Mouse (Mus musculus) frontal cortex, adult 2 months (tissue): ENCODE results near the gene Arih2. TPM values are rescaled to one million over a fixed set of nuclear protein-coding genes. Genes with fewer than 3 reads are reported as not detected.

ENCODE experiments used
- DNase-seq, 2 experiments: peaks; one replicate each; pipeline ENCODE4 v3.0.0; 2022; ENCODE audit warnings: low spot score in 1 of 2; ENCODE audit errors: extremely low spot score in 1 of 2
- polyA plus RNA-seq: library from polyadenylated mRNA; depleted of rRNA; stranded (reverse); fragments of >200 nt; gene quantifications from 2 replicates; pipeline ENCODE4 v1.2.3, GENCODE M21; 2012; rRNA removed

The Arih2 gene
- polyA plus RNA-seq, 1 experiment = 49.0 TPM

- peak; percentile 92 to 97 for DNase-seq
Measured at GRCm38 (mm10) chr9:108566815-108567776, 82.1 kb downstream of the Arih2 start, which contains the start of gene Ndufaf3. Gene Ndufaf3, minus strand, starts transcription at chr9:108567434.

GRCm38 (mm10) chr9:108565881-108566814, 83.0 kb downstream of the Arih2 start:
- no peak for DNase-seq

DNA sequence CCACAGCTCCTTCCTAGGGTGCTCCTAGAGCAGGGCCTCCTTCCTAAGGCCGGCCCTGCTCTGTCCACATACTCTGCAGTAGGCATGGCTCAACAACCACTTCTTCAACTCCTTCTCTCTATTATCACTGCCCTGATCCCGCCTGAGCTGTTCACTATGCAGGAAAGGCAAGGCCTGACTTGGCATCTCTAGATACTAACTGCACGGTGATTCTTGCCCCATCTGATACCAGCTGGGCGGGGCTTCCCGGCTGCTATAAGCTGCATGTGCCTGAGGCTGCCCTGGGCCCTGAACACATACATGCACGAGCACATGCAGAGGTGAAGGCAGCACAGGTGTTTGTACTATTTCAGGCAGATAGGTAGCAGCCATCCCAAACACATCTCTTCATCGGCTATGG, 85.1 kb downstream of the Arih2 start:
- DNase-seq = no peak

GRCm38 (mm10) chr9:108563671-108564070, 85.5 kb downstream of the Arih2 start:
- no peak for DNase-seq

DNA sequence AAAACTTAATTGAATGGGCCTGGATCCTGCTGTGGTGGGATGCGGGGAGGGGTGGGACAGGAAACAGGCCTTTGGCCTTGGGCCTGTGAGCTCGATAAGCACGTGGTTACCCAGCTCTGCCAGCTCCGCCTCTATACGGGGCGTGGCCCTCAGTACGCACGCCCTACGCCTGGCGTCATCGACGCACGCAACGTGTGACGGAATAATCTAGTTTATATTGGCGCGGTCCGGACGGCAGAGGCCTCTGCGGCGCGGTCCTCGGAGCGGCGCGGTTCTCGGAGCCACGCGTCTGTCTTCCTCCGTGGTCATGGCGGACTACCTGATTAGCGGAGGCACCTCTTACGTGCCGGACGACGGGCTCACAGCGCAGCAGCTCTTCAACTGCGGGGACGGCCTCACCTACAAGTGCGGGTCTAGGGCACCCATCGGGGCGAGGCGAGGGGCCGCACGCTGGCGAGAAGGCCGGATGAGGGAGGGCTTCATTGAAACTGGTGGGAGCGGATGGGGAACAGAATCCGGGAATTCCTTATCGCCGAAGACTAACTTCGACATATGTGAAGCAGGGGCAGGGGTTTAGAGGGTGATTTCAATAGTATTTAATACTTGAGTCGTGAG, 88.9 kb downstream of the Arih2 start, which contains the start of gene Impdh2:
Gene Impdh2 (plus strand): TSS at position 60 of the 615 bp plus-strand sequence.
- DNase-seq = peak; percentile 92 to 96

GRCm38 (mm10) chr9:108559169-108559568, 90.0 kb downstream of the Arih2 start:
- no peak for DNase-seq

Other genes starting within 250 kb of the Arih2 start
- gene Ccdc36, start 220.9 kb downstream of the Arih2 start, polyA plus RNA-seq = 0.86 and 0.98 TPM in 2 replicates
- gene BC048562, start 212.9 kb downstream of the Arih2 start, polyA plus RNA-seq = not detected in 2 replicates
- gene Ccdc71, start 188.9 kb downstream of the Arih2 start, polyA plus RNA-seq = 22.3 and 22.6 TPM in 2 replicates
- gene Klhdc8b, start 187.8 kb downstream of the Arih2 start, polyA plus RNA-seq = 62.5 and 63.7 TPM in 2 replicates
- gene Lamb2, start 169.7 kb downstream of the Arih2 start, polyA plus RNA-seq = 36.6 and 38.1 TPM in 2 replicates
- gene Usp19, start 158.8 kb downstream of the Arih2 start, polyA plus RNA-seq = 172 TPM in 2 replicates
- gene Qars, start 141.7 kb downstream of the Arih2 start, polyA plus RNA-seq = 123 and 126 TPM in 2 replicates
- 98.2 and 129 TPM in 2 replicates for gene Qrich1, start 132.6 kb downstream of the Arih2 start, polyA plus RNA-seq
- gene Impdh2, start 89.1 kb downstream of the Arih2 start, polyA plus RNA-seq = 72.2 and 74.4 TPM in 2 replicates
- 61.2 and 63.4 TPM in 2 replicates for gene Ndufaf3, start 82.0 kb downstream of the Arih2 start, polyA plus RNA-seq
- 259 and 275 TPM in 2 replicates for gene Dalrd3, start 79.5 kb downstream of the Arih2 start, polyA plus RNA-seq
- gene Wdr6, start 70.6 kb downstream of the Arih2 start, polyA plus RNA-seq = 114 and 138 TPM in 2 replicates
- 105 TPM in 2 replicates for gene P4htm, start 51.7 kb downstream of the Arih2 start, polyA plus RNA-seq
- gene Slc25a20, start 12.7 kb upstream of the Arih2 start, polyA plus RNA-seq = 14.3 and 15.2 TPM in 2 replicates
- 21.9 and 23.3 TPM in 2 replicates for gene Prkar2a, start 39.9 kb upstream of the Arih2 start, polyA plus RNA-seq
- 204 and 217 TPM in 2 replicates for gene Ip6k2, start 134.4 kb upstream of the Arih2 start, polyA plus RNA-seq
- gene Nckipsd, start 159.0 kb upstream of the Arih2 start, polyA plus RNA-seq = 55.5 and 58.8 TPM in 2 replicates
- gene Celsr3, start 176.9 kb upstream of the Arih2 start, polyA plus RNA-seq = 67.4 and 74.7 TPM in 2 replicates
- 19.5 and 20.7 TPM in 2 replicates for gene Slc26a6, start 203.9 kb upstream of the Arih2 start, polyA plus RNA-seq